Mouse (Mus musculus) CD4-positive, CD25-positive, alpha-beta regulatory T cell, adult 2 months (primary cell): Measurements from ENCODE around the gene Mocs1.

Experiments used
- DNase-seq: peaks from one replicate; pipeline ENCODE4 v3.0.0-alpha.2; 2012; ENCODE audit warnings: low read depth, low spot score

The Mocs1 gene

DNA sequence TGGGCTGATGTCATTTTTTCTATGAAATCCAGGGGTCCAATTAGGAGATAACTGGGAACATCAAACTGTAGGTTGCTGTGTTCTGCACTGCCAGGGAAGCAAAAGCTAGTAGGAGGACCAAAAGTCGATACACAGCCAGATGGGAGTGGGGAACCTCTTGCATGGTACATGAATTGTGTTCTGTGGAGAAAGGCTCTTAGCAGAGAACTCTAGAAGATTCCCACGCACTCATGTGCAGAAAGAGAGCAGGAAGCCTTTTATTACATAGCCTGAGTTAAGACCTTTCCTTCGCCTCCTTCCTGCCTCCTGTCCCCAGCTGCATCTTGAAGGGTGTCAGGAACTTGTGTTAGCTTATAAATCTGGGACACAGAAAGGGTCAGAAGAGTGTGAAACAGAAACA is 53.7 kb downstream of the Mocs1 start:
- DNase-seq, result no peak

- DNase-seq, result no peak
These were observed 56.3 kb downstream of the Mocs1 start for GRCm38 (mm10) chr17:49484435-49484834.

DNA sequence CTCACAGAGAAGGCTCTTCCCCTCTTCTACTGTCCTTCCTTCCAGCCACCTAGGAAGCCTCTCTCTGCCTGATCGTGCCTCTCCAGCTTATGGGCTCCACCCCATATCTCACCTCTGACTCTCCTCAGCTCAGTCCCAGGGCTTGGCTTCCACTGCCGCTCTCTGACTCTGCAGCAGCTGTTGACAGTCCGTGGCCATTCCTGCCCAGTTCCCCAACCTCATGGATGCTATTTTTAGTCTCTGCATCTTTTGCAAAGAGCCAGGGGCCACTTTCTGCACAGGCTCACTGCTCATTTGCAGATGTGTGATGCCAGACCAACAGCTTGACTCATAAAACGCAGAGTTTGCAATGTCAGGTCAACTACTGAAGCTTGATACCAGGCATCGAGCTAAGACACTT is 60.9 kb downstream of the Mocs1 start:
- DNase-seq, result no peak

DNA sequence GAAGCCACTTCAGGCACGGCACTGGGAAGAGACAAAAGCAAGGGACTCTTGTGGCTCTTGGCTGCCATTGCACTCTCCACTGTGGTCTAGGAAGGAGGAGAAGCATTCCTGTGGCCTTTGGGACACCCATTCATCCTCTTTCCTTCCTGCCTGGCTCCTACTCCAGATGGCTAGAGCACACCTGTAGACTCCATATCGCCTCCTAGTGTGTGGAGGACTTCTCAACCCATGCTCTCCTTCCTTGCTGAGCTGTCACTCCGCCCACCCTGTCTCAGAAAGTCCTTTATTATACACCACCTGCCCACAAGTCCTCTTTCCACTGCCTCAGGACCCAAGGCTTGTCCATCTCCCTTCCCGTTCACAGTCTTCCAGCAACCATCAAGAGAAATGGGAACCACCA is 65.1 kb downstream of the Mocs1 start:
- no peak for DNase-seq

- no peak for DNase-seq
These were observed 70.0 kb downstream of the Mocs1 start for GRCm38 (mm10) chr17:49498169-49498568.

- DNase-seq, result no peak
These were observed 71.5 kb downstream of the Mocs1 start for GRCm38 (mm10) chr17:49499635-49500034.

DNA sequence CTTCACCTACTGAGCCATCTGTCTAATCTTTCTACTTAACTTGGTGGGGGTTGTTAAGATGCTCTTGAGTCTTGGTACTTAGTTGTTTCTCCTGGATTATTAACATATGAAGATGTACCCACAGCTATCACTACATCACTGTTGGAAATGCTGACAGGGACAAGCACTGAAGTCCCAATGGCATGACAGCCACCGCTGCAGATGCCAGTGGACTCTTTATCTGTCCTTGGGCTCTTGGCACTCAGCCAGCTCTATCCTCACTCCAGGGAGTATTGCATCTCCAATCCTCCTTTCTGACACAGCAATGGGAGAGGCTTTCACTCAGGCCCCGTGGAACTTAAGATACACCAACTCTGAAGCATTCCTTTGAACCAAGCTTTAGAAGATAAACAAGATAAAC is 72.1 kb downstream of the Mocs1 start:
- no peak for DNase-seq

DNA sequence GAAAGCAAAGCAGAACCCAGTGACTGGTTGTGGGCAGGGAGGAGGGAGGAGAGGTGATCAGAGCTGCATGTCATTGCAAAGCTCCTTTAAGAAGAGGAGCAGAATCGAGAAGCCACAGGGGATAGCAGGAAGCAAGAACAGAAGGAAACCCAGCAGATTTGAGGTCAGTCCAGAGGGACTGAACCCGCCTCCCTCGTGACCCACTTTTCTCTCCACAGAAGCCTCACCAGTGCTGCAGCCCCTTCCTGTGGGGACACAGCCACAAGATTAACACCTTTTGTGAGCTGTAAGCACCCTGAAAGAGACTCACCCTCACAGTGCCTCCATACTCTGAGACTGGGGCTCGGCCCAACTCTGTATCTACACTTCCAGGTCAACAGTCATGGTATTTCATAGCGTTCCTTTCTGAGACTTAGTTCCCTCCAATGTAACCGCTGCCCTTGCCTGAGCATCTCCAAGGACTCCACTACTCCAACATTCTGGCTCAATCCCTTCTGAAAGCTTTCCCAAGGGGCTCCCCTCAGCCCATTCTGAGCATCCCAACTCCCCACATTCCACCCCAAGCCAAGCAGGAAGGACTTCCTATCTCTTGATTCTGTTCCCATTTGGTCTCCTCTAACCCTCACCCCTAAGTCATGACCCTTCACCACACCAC is 75.2 kb downstream of the Mocs1 start:
- DNase-seq, result no peak
